Mouse (Mus musculus): ENCODE data around the gene Thegl. TPM values are rescaled to one million over a fixed set of nuclear protein-coding genes. Genes with fewer than 3 reads are reported as not detected.

Gene Thegl
- polyA plus RNA-seq, 1 experiment: 0.13 TPM

GRCm38 (mm10) chr5:77073794-77074193 lies 58.0 kb downstream of the Thegl start:
- 86% methylated on average over 8 of the region's 8 CpGs for WGBS

GRCm38 (mm10) chr5:77074914-77075313 lies 59.1 kb downstream of the Thegl start:
- Histone ChIP-seq H3K4me1 (ENCODE audit: control insufficient read depth, insufficient read depth, insufficient read length, low read length) (no peaks in the 10 kb centered on the region), H3K4me3 (ENCODE audit: low read depth, low read length) (no peak overlapping the region), H3K27me3 (ENCODE audit: control insufficient read depth, insufficient read depth, low read length) (no peaks in the 10 kb centered on the region), H3K36me3 (ENCODE audit: control insufficient read depth, insufficient read depth, low read length) (no peaks in the 10 kb centered on the region), H3K27ac (ENCODE audit: insufficient read depth, low read depth, low read length) (no peak overlapping the region)
- TF ChIP-seq POLR2A (IDR thresholded peaks at IDR 0.05; ENCODE audit: low read depth, low read length) (no peak), CTCF (IDR thresholded peaks at IDR 0.05; ENCODE audit: extremely low read depth, insufficient read length, insufficient replicate concordance, low read depth, low read length) (no peak)
- WGBS: 32% methylated on average over 2 of the region's 2 CpGs

More at GRCm38 (mm10) chr5:77073794-77074193, 58.0 kb downstream of the Thegl start:
- TF ChIP-seq CTCF (IDR thresholded peaks at IDR 0.05; ENCODE audit: extremely low read depth, insufficient read length, insufficient replicate concordance, low read depth, low read length): no peak
- no peak for TF ChIP-seq POLR2A (IDR thresholded peaks at IDR 0.05; ENCODE audit: low read depth, low read length)
- H3K36me3 ChIP-seq (ENCODE audit: control insufficient read depth, insufficient read depth, low read length): no peaks in the 10 kb centered on the region
- no peaks in the 10 kb centered on the region for H3K4me1 ChIP-seq (ENCODE audit: control insufficient read depth, insufficient read depth, insufficient read length, low read length)
- H3K27me3 ChIP-seq (ENCODE audit: control insufficient read depth, insufficient read depth, low read length): no peaks in the 10 kb centered on the region
- no peak overlapping the region for H3K4me3 ChIP-seq (ENCODE audit: low read depth, low read length)
- H3K27ac ChIP-seq (ENCODE audit: insufficient read depth, low read depth, low read length): no peak overlapping the region

- 63% methylated on average over 4 of the region's 4 CpGs for WGBS
- TF ChIP-seq POLR2A (IDR thresholded peaks at IDR 0.05; ENCODE audit: low read depth, low read length) (no peak), CTCF (IDR thresholded peaks at IDR 0.05; ENCODE audit: extremely low read depth, insufficient read length, insufficient replicate concordance, low read depth, low read length) (no peak)
- Histone ChIP-seq H3K4me3 (ENCODE audit: low read depth, low read length) (no peak overlapping the region), H3K4me1 (ENCODE audit: control insufficient read depth, insufficient read depth, insufficient read length, low read length) (no peaks in the 10 kb centered on the region), H3K27ac (ENCODE audit: insufficient read depth, low read depth, low read length) (no peak overlapping the region), H3K27me3 (ENCODE audit: control insufficient read depth, insufficient read depth, low read length) (no peaks in the 10 kb centered on the region), H3K36me3 (ENCODE audit: control insufficient read depth, insufficient read depth, low read length) (no peaks in the 10 kb centered on the region)
Observed at GRCm38 (mm10) chr5:77075951-77076350, 60.1 kb downstream of the Thegl start.

- WGBS: 80% methylated on average over 4 of the region's 4 CpGs
- H3K27ac ChIP-seq (ENCODE audit: insufficient read depth, low read depth, low read length): no peak overlapping the region
- H3K27me3 ChIP-seq (ENCODE audit: control insufficient read depth, insufficient read depth, low read length): no peaks in the 10 kb centered on the region
- H3K4me3 ChIP-seq (ENCODE audit: low read depth, low read length): no peak overlapping the region
- TF ChIP-seq POLR2A (IDR thresholded peaks at IDR 0.05; ENCODE audit: low read depth, low read length) (no peak), CTCF (IDR thresholded peaks at IDR 0.05; ENCODE audit: extremely low read depth, insufficient read length, insufficient replicate concordance, low read depth, low read length) (no peak)
- no peaks in the 10 kb centered on the region for H3K4me1 ChIP-seq (ENCODE audit: control insufficient read depth, insufficient read depth, insufficient read length, low read length)
- H3K36me3 ChIP-seq (ENCODE audit: control insufficient read depth, insufficient read depth, low read length): no peaks in the 10 kb centered on the region
Observed at GRCm38 (mm10) chr5:77080761-77081160, 64.9 kb downstream of the Thegl start.

- no peaks in the 10 kb centered on the region for H3K27me3 ChIP-seq (ENCODE audit: control insufficient read depth, insufficient read depth, low read length)
- WGBS: 75% methylated on average over 7 of the region's 7 CpGs
- H3K36me3 ChIP-seq (ENCODE audit: control insufficient read depth, insufficient read depth, low read length): peaks cover 13% of the 10 kb centered on the region
- no peak overlapping the region for H3K27ac ChIP-seq (ENCODE audit: insufficient read depth, low read depth, low read length)
- H3K4me1 ChIP-seq (ENCODE audit: control insufficient read depth, insufficient read depth, insufficient read length, low read length): no peaks in the 10 kb centered on the region
- no peak overlapping the region for H3K4me3 ChIP-seq (ENCODE audit: low read depth, low read length)
- TF ChIP-seq POLR2A (IDR thresholded peaks at IDR 0.05; ENCODE audit: low read depth, low read length): no peak
- TF ChIP-seq CTCF (IDR thresholded peaks at IDR 0.05; ENCODE audit: extremely low read depth, insufficient read length, insufficient replicate concordance, low read depth, low read length): no peak
Observed at GRCm38 (mm10) chr5:77082735-77083134, 66.9 kb downstream of the Thegl start.

GRCm38 (mm10) chr5:77084418-77084817 lies 68.6 kb downstream of the Thegl start:
- H3K27ac ChIP-seq (ENCODE audit: insufficient read depth, low read depth, low read length): no peak overlapping the region
- TF ChIP-seq POLR2A (IDR thresholded peaks at IDR 0.05; ENCODE audit: low read depth, low read length) (no peak), CTCF (IDR thresholded peaks at IDR 0.05; ENCODE audit: extremely low read depth, insufficient read length, insufficient replicate concordance, low read depth, low read length) (no peak)
- no peaks in the 10 kb centered on the region for H3K4me1 ChIP-seq (ENCODE audit: control insufficient read depth, insufficient read depth, insufficient read length, low read length)
- 91% methylated on average over 4 of the region's 4 CpGs for WGBS
- H3K4me3 ChIP-seq (ENCODE audit: low read depth, low read length): no peak overlapping the region
- peaks cover 19% of the 10 kb centered on the region for H3K36me3 ChIP-seq (ENCODE audit: control insufficient read depth, insufficient read depth, low read length)
- H3K27me3 ChIP-seq (ENCODE audit: control insufficient read depth, insufficient read depth, low read length): no peaks in the 10 kb centered on the region

- no peak for TF ChIP-seq POLR2A (IDR thresholded peaks at IDR 0.05; ENCODE audit: low read depth, low read length)
- no peak for TF ChIP-seq CTCF (IDR thresholded peaks at IDR 0.05; ENCODE audit: extremely low read depth, insufficient read length, insufficient replicate concordance, low read depth, low read length)
- 60% methylated on average over 10 of the region's 10 CpGs for WGBS
- 0 out of 2 replicates have a peak overlapping the region, but pooled peaks have one; percentile 6 for H3K27ac ChIP-seq (ENCODE audit: insufficient read depth, low read depth, low read length)
Observed at GRCm38 (mm10) chr5:77085753-77086450, 70.1 kb downstream of the Thegl start.

More at GRCm38 (mm10) chr5:77085753-77086450, 70.1 kb downstream of the Thegl start:
- H3K27me3 ChIP-seq (ENCODE audit: control insufficient read depth, insufficient read depth, low read length): no peaks in the 10 kb centered on the region
- no peak overlapping the region for H3K4me3 ChIP-seq (ENCODE audit: low read depth, low read length)
- peaks cover 19% of the 10 kb centered on the region for H3K36me3 ChIP-seq (ENCODE audit: control insufficient read depth, insufficient read depth, low read length)
- H3K4me1 ChIP-seq (ENCODE audit: control insufficient read depth, insufficient read depth, insufficient read length, low read length): no peaks in the 10 kb centered on the region

All from small intestine, adult 2 months (tissue).